In genomic region chr7:79544281-79545065, GRCm38 (mm10) we compare ENCODE assay signal across 13 mouse cellular contexts.
DNase-seq lines count a peak whose midpoint lies in the region; ATAC-seq and TF ChIP-seq lines count a peak whose summit lies in the region.
"Had no signal": no experiment of that assay in that cellular context is flagged by ENCODE, and none has a peak within 500 bp of the region (broad histone marks: within the 10 kb centered on the region; RNA-seq: fewer than 3 reads in every experiment).

No protein-coding gene starts in this region.

- H3K4me3 ChIP-seq in midbrain, embryonic 12.5 days: peak overlapping the region; percentile 31; the same call in 1 of the 2 replicates
- no peak overlapping the region for H3K4me3 ChIP-seq in stomach, postnatal 0 days (ENCODE audit: low read depth, low read length)
- H3K4me3 ChIP-seq: heart, embryonic 15.5 days had no signal

- peak overlapping the region; percentile 92 for H3K27ac ChIP-seq in midbrain, embryonic 12.5 days (replicated peaks)
- no peak overlapping the region for H3K27ac ChIP-seq in stomach, postnatal 0 days (replicated peaks)
- H3K27ac ChIP-seq: heart, embryonic 15.5 days had no signal

- 2% methylated on average over 37 of the region's 37 CpGs for WGBS in midbrain, embryonic 12.5 days
- WGBS in stomach, postnatal 0 days: 3% methylated on average over 37 of the region's 37 CpGs

- peak overlapping the region; percentile 66 for H3K9ac ChIP-seq in midbrain, embryonic 12.5 days (replicated peaks)
- H3K9ac ChIP-seq in stomach, postnatal 0 days (ENCODE audit: low read length): no peak overlapping the region
- H3K9ac ChIP-seq: heart, embryonic 15.5 days had no signal

- peak overlapping the region; percentile 55 for H3K4me2 ChIP-seq in midbrain, embryonic 12.5 days (replicated peaks)
- H3K4me2 ChIP-seq in stomach, postnatal 0 days (replicated peaks; ENCODE audit: low read depth): no peak overlapping the region

- peaks cover 80% of the 10 kb centered on the region for H3K4me1 ChIP-seq in midbrain, embryonic 12.5 days
- no peaks in the 10 kb centered on the region for H3K4me1 ChIP-seq in stomach, postnatal 0 days (replicated peaks; ENCODE audit: control insufficient read depth, insufficient read depth)

- H3K9me3 ChIP-seq in midbrain, embryonic 12.5 days: no peaks in the 10 kb centered on the region
- H3K9me3 ChIP-seq in stomach, postnatal 0 days (ENCODE audit: control insufficient read depth, low read length): no peaks in the 10 kb centered on the region
- H3K9me3 ChIP-seq: heart, embryonic 15.5 days had no signal

- H3K27me3 ChIP-seq in midbrain, embryonic 12.5 days: peaks cover 98% of the 10 kb centered on the region
- H3K27me3 ChIP-seq in stomach, postnatal 0 days (ENCODE audit: control insufficient read depth, insufficient read depth, low read length): peaks cover 25% of the 10 kb centered on the region

- TF ChIP-seq CTCF in stomach, postnatal 0 days (IDR thresholded peaks at IDR 0.05; ENCODE audit: low read depth): no peak

- 0 out of 2 replicates have a peak, but pooled peaks have one; percentile 5 for ATAC-seq in midbrain, embryonic 12.5 days (ENCODE audit: low FRiP score, low read depth)
- ATAC-seq in stomach, postnatal 0 days (ENCODE audit: low FRiP score, low TSS enrichment): no peak
- ATAC-seq in megakaryocyte, adult 5-6 weeks (ENCODE audit: poor library complexity, severe bottlenecking): no peak
- no peak for ATAC-seq in megakaryocyte-erythroid progenitor cell, adult 5-6 weeks (replicated peaks; ENCODE audit: low FRiP score, low TSS enrichment, poor library complexity, severe bottlenecking)
- ATAC-seq: CD4-positive, CD25-positive, alpha-beta regulatory T cell, adult 4 months had no signal

- no peak for TF ChIP-seq EP300 in stomach, postnatal 0 days (optimal IDR thresholded peaks at IDR 0.05)

- DNase-seq in right cerebral cortex, postnatal 4 days: peak; percentile 59
- DNase-seq in right cerebral cortex, adult 18-20 months: no peak
- DNase-seq in forelimb bud, embryonic 11.5 days (ENCODE audit: low read depth, low spot score): peak; percentile 17
- no peak for DNase-seq in stomach, postnatal 0 days (ENCODE audit: low spot score)
- DNase-seq in kidney, adult 8-10 months: no peak
- DNase-seq: kidney, postnatal 10 days; lung, adult 2 months; right cerebral cortex, postnatal 14 days had no signal

- 0 out of 2 replicates have a peak, but pooled peaks cover 4% of the 10 kb centered on the region for H3K36me3 ChIP-seq in midbrain, embryonic 12.5 days
- no peaks in the 10 kb centered on the region for H3K36me3 ChIP-seq in stomach, postnatal 0 days (ENCODE audit: control insufficient read depth, insufficient read depth, low read length)
- H3K36me3 ChIP-seq: heart, embryonic 15.5 days had no signal

Comparison
In these comparisons a context has a peak if more than half of its experiments do, and no peak if none do; other contexts are left out.
1. DNase-seq: peak in right cerebral cortex, postnatal 4 days (single experiment) and forelimb bud, embryonic 11.5 days (single experiment); none in right cerebral cortex, adult 18-20 months (single experiment), stomach, postnatal 0 days (single experiment) and kidney, adult 8-10 months (0 of 2).